Mouse (Mus musculus) small intestine, adult 2 months (tissue): ENCODE data around the gene St6galnac3. TPM values are rescaled to one million over a fixed set of nuclear protein-coding genes. Genes with fewer than 3 reads are reported as not detected.

ENCODE experiments used
- H3K27ac ChIP-seq: fragments of 200-500 bp; 2 replicates; pipeline ENCODE4 v1.5.1; 2012; ENCODE audit warnings: low read depth, low read length, control low read depth, inconsistent platforms; ENCODE audit not compliant: insufficient read depth
- H3K27me3 ChIP-seq: fragments of 200-500 bp; 2 replicates; pipeline ENCODE4 v1.6.1; 2012; ENCODE audit warnings: mild to moderate bottlenecking, moderate library complexity, low read length, inconsistent platforms; ENCODE audit not compliant: control insufficient read depth, insufficient read depth
- H3K36me3 ChIP-seq: fragments of 200-500 bp; 2 replicates; pipeline ENCODE4 v1.6.1; 2012; ENCODE audit warnings: mild to moderate bottlenecking, low read length, control low read depth, inconsistent platforms; ENCODE audit not compliant: control insufficient read depth, insufficient read depth
- H3K4me1 ChIP-seq: fragments of 200-500 bp; 2 replicates; pipeline ENCODE4 v1.6.1; 2012; ENCODE audit warnings: low read length, inconsistent platforms, mixed read lengths; ENCODE audit not compliant: control insufficient read depth, insufficient read depth, insufficient read length
- H3K4me3 ChIP-seq: fragments of 200-500 bp; 2 replicates; pipeline ENCODE4 v1.5.1; 2012; ENCODE audit warnings: low read depth, mild to moderate bottlenecking, control low read depth, inconsistent platforms, low read length, moderate library complexity
- CTCF ChIP-seq: fragments of 200-500 bp; IDR thresholded peaks from 2 replicates; pipeline ENCODE4 v1.5.1; 2012; ENCODE audit warnings: low read depth, mild to moderate bottlenecking, control low read depth, inconsistent platforms, low read length, moderate library complexity, mixed read lengths; ENCODE audit not compliant: insufficient replicate concordance, insufficient read length; ENCODE audit errors: extremely low read depth
- POLR2A ChIP-seq: fragments of 200-500 bp; IDR thresholded peaks from 2 replicates; pipeline ENCODE4 v1.6.1; 2012; ENCODE audit warnings: low read depth, mild to moderate bottlenecking, control low read depth, inconsistent platforms, low read length, moderate library complexity
- WGBS: fragments of 180-500 bp; shearing (Covaris S2); methylation state at CpG from one replicate; pipeline ENCODE4 v1.1.7; 2018; 5-methylcytosine and 5-hydroxymethylcytosine counted together
- polyA plus RNA-seq: library from polyadenylated mRNA; depleted of rRNA; stranded (reverse); fragments of >200 nt; gene quantifications from 2 replicates; pipeline ENCODE4 v1.2.3, GENCODE M21; 2012

The St6galnac3 gene
- polyA plus RNA-seq, 1 experiment: 1.1 TPM

- H3K4me3 ChIP-seq: no peak overlapping the region
- 72% methylated on average over 7 of the region's 7 CpGs for WGBS
- TF ChIP-seq CTCF: no peak
- no peak for TF ChIP-seq POLR2A
Observed at GRCm38 (mm10) chr3:153516848-153517247, 208.1 kb downstream of the St6galnac3 start.

GRCm38 (mm10) chr3:153513501-153514060 is 211.4 kb downstream of the St6galnac3 start:
- Histone ChIP-seq H3K27ac (no peak overlapping the region), H3K27me3 (no peaks in the 10 kb centered on the region), H3K4me1 (no peaks in the 10 kb centered on the region), H3K4me3 (no peak overlapping the region), H3K36me3 (no peaks in the 10 kb centered on the region)
- TF ChIP-seq POLR2A: no peak
- TF ChIP-seq CTCF: no peak
- 72% methylated on average over 6 of the region's 6 CpGs for WGBS

More at GRCm38 (mm10) chr3:153516848-153517247, 208.1 kb downstream of the St6galnac3 start:
- Histone ChIP-seq H3K4me1 (no peaks in the 10 kb centered on the region), H3K36me3 (no peaks in the 10 kb centered on the region), H3K27me3 (no peaks in the 10 kb centered on the region), H3K27ac (no peak overlapping the region)

- Histone ChIP-seq H3K36me3 (no peaks in the 10 kb centered on the region), H3K27ac (no peak overlapping the region), H3K4me3 (no peak overlapping the region), H3K4me1 (no peaks in the 10 kb centered on the region), H3K27me3 (no peaks in the 10 kb centered on the region)
- WGBS: 75% methylated on average over 6 of the region's 6 CpGs
- TF ChIP-seq POLR2A (no peak), CTCF (no peak)
Observed at GRCm38 (mm10) chr3:153512545-153512944, 212.4 kb downstream of the St6galnac3 start.

GRCm38 (mm10) chr3:153511151-153511580 is 213.8 kb downstream of the St6galnac3 start:
- WGBS: 46% methylated on average over 7 of the region's 7 CpGs
- Histone ChIP-seq H3K4me1 (no peaks in the 10 kb centered on the region), H3K27ac (no peak overlapping the region), H3K27me3 (no peaks in the 10 kb centered on the region), H3K36me3 (no peaks in the 10 kb centered on the region), H3K4me3 (no peak overlapping the region)
- TF ChIP-seq POLR2A: no peak
- TF ChIP-seq CTCF: no peak

GRCm38 (mm10) chr3:153510048-153510630 is 214.8 kb downstream of the St6galnac3 start:
- H3K36me3 ChIP-seq: no peaks in the 10 kb centered on the region
- no peak overlapping the region for H3K27ac ChIP-seq
- H3K4me3 ChIP-seq: no peak overlapping the region
- H3K4me1 ChIP-seq: no peaks in the 10 kb centered on the region
- TF ChIP-seq POLR2A (no peak), CTCF (no peak)
- H3K27me3 ChIP-seq: no peaks in the 10 kb centered on the region
- whole genome bisulfite sequencing: 83% methylated on average over 9 of the region's 9 CpGs

- Histone ChIP-seq H3K27ac (no peak overlapping the region), H3K4me3 (no peak overlapping the region), H3K27me3 (no peaks in the 10 kb centered on the region), H3K36me3 (no peaks in the 10 kb centered on the region), H3K4me1 (no peaks in the 10 kb centered on the region)
- TF ChIP-seq CTCF: no peak
- 67% methylated on average over 4 of the region's 4 CpGs for WGBS
Observed at GRCm38 (mm10) chr3:153509643-153510042, 215.3 kb downstream of the St6galnac3 start.

GRCm38 (mm10) chr3:153509029-153509428 is 215.9 kb downstream of the St6galnac3 start:
- no peak overlapping the region for H3K4me3 ChIP-seq
- no peaks in the 10 kb centered on the region for H3K27me3 ChIP-seq
- no peaks in the 10 kb centered on the region for H3K4me1 ChIP-seq
- WGBS: 87% methylated on average over 3 of the region's 3 CpGs
- no peak for TF ChIP-seq POLR2A
- TF ChIP-seq CTCF: no peak
- H3K36me3 ChIP-seq: no peaks in the 10 kb centered on the region
- no peak overlapping the region for H3K27ac ChIP-seq
